8 mouse cellular contexts compared by ENCODE assay signal in the genomic region with DNA sequence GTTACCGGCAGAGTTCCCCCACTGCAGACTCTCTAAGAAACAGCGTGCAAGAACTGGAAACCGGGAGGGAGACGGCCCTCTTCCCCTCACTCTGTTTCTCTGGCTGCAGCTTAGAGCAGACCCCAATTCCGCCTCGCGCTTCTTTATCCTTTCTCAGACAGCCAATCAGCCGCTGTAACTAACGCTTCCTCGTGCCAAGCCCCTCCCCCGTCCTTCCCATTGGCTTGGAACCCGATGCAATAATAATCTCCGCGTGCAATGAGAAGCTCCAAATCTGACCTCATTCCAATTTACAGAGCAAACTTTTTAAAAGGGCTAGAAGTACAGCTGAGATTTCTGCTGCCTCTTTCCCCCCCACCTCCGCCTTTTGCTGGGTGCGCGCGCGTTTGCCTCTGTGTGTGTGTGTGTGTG. TPM values are rescaled to one million over a fixed set of nuclear protein-coding genes. Genes with fewer than 3 reads are reported as not detected.
A peak's percentile ranks its signal among the peaks of the same experiment; 100 is the strongest.
DNase-seq lines count a peak whose midpoint lies in the region; ATAC-seq lines count a peak whose summit lies in the region.

Gene Sox4 (minus strand): TSS at position 133 of the 411 bp plus-strand sequence.

- H3K27ac ChIP-seq in forebrain, embryonic 12.5 days: peak within 1 kb of the TSS; percentile 100
- peak within 1 kb of the TSS; percentile 100 for H3K27ac ChIP-seq in heart, embryonic 16.5 days (ENCODE audit: low read length)
- peak within 1 kb of the TSS; percentile 80 for H3K27ac ChIP-seq in liver, embryonic 13.5 days
- peak within 1 kb of the TSS; percentile 98 for H3K27ac ChIP-seq in stomach, embryonic 16.5 days (ENCODE audit: low read length)

- under 1% methylated on average over 19 of the region's 19 CpGs for WGBS in forebrain, embryonic 12.5 days
- under 1% methylated on average over 19 of the region's 19 CpGs for WGBS in heart, embryonic 16.5 days
- WGBS in liver, embryonic 13.5 days (ENCODE audit: insufficient replicate concordance): under 1% methylated on average over 19 of the region's 19 CpGs
- under 1% methylated on average over 19 of the region's 19 CpGs for WGBS in stomach, embryonic 16.5 days

- H3K4me3 ChIP-seq in forebrain, embryonic 12.5 days (replicated peaks): peak within 1 kb of the TSS; percentile 100
- H3K4me3 ChIP-seq in heart, embryonic 16.5 days (ENCODE audit: low read length): peak within 1 kb of the TSS; percentile 99
- peak within 1 kb of the TSS; percentile 66 for H3K4me3 ChIP-seq in liver, embryonic 13.5 days (replicated peaks)
- H3K4me3 ChIP-seq in stomach, embryonic 16.5 days (replicated peaks; ENCODE audit: low read length): peak within 1 kb of the TSS; percentile 95

- no peaks in the 10 kb centered on the region for H3K9me3 ChIP-seq in forebrain, embryonic 12.5 days
- no peaks in the 10 kb centered on the region for H3K9me3 ChIP-seq in heart, embryonic 16.5 days (replicated peaks; ENCODE audit: control insufficient read depth, low read length)
- no peaks in the 10 kb centered on the region for H3K9me3 ChIP-seq in liver, embryonic 13.5 days (replicated peaks)
- no peaks in the 10 kb centered on the region for H3K9me3 ChIP-seq in stomach, embryonic 16.5 days (replicated peaks; ENCODE audit: control insufficient read depth, low read length)

- peak within 1 kb of the TSS; percentile 52 for H3K4me2 ChIP-seq in forebrain, embryonic 12.5 days
- peak within 1 kb of the TSS; percentile 70 for H3K4me2 ChIP-seq in heart, embryonic 16.5 days (ENCODE audit: low read depth, low read length)
- peak within 1 kb of the TSS; percentile 80 for H3K4me2 ChIP-seq in liver, embryonic 13.5 days
- peak within 1 kb of the TSS; percentile 60 for H3K4me2 ChIP-seq in stomach, embryonic 16.5 days (ENCODE audit: low read depth, low read length)

- ATAC-seq in forebrain, embryonic 12.5 days (ENCODE audit: low FRiP score): peak; percentile 92
- ATAC-seq in heart, embryonic 16.5 days (replicated peaks; ENCODE audit: extremely low read depth, insufficient read depth, low FRiP score): peak; percentile 88
- ATAC-seq in liver, embryonic 13.5 days (ENCODE audit: low read depth): peak; percentile 61
- peak; percentile 88 for ATAC-seq in stomach, embryonic 16.5 days (ENCODE audit: insufficient read depth, low FRiP score)

- H3K9ac ChIP-seq in forebrain, embryonic 12.5 days: peak within 1 kb of the TSS; percentile 100
- peak within 1 kb of the TSS; percentile 100 for H3K9ac ChIP-seq in heart, embryonic 16.5 days (ENCODE audit: low read length)
- H3K9ac ChIP-seq in liver, embryonic 13.5 days: peak within 1 kb of the TSS; percentile 69
- H3K9ac ChIP-seq in stomach, embryonic 16.5 days (ENCODE audit: low read length): peak within 1 kb of the TSS; percentile 99

- no peaks in the 10 kb centered on the region for H3K36me3 ChIP-seq in forebrain, embryonic 12.5 days (replicated peaks)
- 0 out of 2 replicates have a peak, but pooled peaks cover under 1% of the 10 kb centered on the region for H3K36me3 ChIP-seq in heart, embryonic 16.5 days (ENCODE audit: control insufficient read depth, insufficient read depth)
- H3K36me3 ChIP-seq in liver, embryonic 13.5 days: no peaks in the 10 kb centered on the region
- no peaks in the 10 kb centered on the region for H3K36me3 ChIP-seq in stomach, embryonic 16.5 days (ENCODE audit: control insufficient read depth, insufficient read depth, low read length)

- DNase-seq in CD4-positive, CD25-positive, alpha-beta regulatory T cell, adult 2 months (ENCODE audit: low read depth, low spot score): peak; percentile 92
- DNase-seq in c-Kit-positive CD71-negative TER-119-negative erythroid progenitor cells, embryonic 14.5 days (ENCODE audit: low read depth): peak; percentile 95
- DNase-seq in kidney, postnatal 25 days: peak; percentile 98
- peak; percentile 69 for DNase-seq in liver, embryonic 13.5 days
- DNase-seq in neural tube, embryonic 10.5 days (ENCODE audit: extremely low spot score, low spot score): peak; percentile 93

- H3K4me1 ChIP-seq in forebrain, embryonic 12.5 days: peaks cover 13% of the 10 kb centered on the region
- peaks cover 6% of the 10 kb centered on the region for H3K4me1 ChIP-seq in heart, embryonic 16.5 days (ENCODE audit: control insufficient read depth, insufficient read depth, low read length)
- peaks cover 49% of the 10 kb centered on the region for H3K4me1 ChIP-seq in liver, embryonic 13.5 days (replicated peaks)
- peaks cover 2% of the 10 kb centered on the region for H3K4me1 ChIP-seq in stomach, embryonic 16.5 days (ENCODE audit: control insufficient read depth, insufficient read depth, low read length)

- H3K27me3 ChIP-seq in forebrain, embryonic 12.5 days: no peaks in the 10 kb centered on the region
- H3K27me3 ChIP-seq in heart, embryonic 16.5 days (ENCODE audit: control insufficient read depth, insufficient read depth, low read length): no peaks in the 10 kb centered on the region
- H3K27me3 ChIP-seq in liver, embryonic 13.5 days: peaks cover 53% of the 10 kb centered on the region
- H3K27me3 ChIP-seq in stomach, embryonic 16.5 days (ENCODE audit: control insufficient read depth, insufficient read depth, low read length): no peaks in the 10 kb centered on the region

RNA-seq across cellular contexts. Expression of gene Sox4, which starts in this region (rescaled TPM):
- polyA plus RNA-seq in forebrain, embryonic 12.5 days (2016; fragmentation: Nextera tagmentation; extraction: Ambion mirVana): 258 and 264 TPM in 2 replicates
- polyA plus RNA-seq in heart, embryonic 16.5 days (2015; fragmentation: Nextera tagmentation; extraction: Ambion mirVana): 34.6 and 34.9 TPM in 2 replicates
- 2.7 and 4.2 TPM in 2 replicates for polyA plus RNA-seq in liver, embryonic 13.5 days (2015; fragmentation: Nextera tagmentation; extraction: Ambion mirVana)
- 12.5 and 16.8 TPM in 2 replicates for polyA plus RNA-seq in stomach, embryonic 16.5 days (2015; fragmentation: Nextera tagmentation; extraction: Ambion mirVana)

Comparison
In these comparisons a context has a peak if more than half of its experiments do, and no peak if none do; other contexts are left out.
1. Peak in every context shown above with its lines: DNase-seq, ATAC-seq, H3K4me3 ChIP-seq and H3K27ac ChIP-seq.